In the genomic region with DNA sequence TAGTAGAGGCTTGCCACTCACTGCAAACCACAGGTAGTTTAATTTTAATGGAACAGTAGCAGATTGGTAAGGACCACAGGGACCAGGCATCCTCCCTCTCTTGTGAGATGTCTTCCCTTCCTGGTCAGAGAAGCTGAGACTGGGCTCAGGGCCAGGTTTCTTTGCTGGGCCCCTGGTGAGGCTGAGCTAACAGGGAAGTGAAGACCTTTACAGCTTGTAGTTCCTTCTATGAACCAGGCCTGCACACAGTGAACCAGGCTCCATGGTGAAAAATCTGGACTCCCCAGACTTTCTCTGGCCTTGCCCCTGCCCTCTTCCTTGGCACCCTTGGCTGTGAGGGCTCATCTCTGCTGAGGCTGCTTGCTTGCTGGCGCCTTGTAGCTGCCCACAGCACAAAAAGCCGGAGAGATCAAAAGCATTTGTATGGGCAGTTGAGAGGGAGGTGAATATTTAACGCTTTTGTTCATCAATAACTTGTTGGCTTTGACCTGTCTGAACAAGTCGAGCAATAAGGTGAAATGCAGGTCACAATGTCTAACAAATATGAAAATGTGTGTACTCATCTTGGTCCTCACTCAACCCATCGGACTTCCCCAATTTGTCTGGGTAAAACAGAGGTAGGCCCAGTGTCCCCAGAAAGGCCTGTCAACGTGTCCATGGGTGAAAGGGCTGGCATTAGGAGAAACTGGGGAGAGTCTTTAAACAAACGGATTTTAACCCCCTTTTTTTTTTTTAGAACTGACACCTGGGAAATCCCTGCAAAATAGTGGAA, we compare ENCODE assay signal across 18 mouse cellular contexts. TPM values are rescaled to one million over a fixed set of nuclear protein-coding genes. Genes with fewer than 3 reads are reported as not detected.
DNase-seq lines count a peak whose midpoint lies in the region; ATAC-seq lines count a peak whose summit lies in the region.
"Had no signal": no experiment of that assay in that cellular context is flagged by ENCODE, and none has a peak within 500 bp of the region (broad histone marks: within the 10 kb centered on the region; RNA-seq: fewer than 3 reads in every experiment).

No protein-coding gene starts in this region.

- H3K4me1 ChIP-seq in heart, embryonic 11.5 days (ENCODE audit: control insufficient read depth, insufficient read depth, low read length), result peaks cover 6% of the 10 kb centered on the region; the same call in 1 of the 2 replicates
- H3K4me1 ChIP-seq in hindbrain, embryonic 13.5 days (replicated peaks), result peaks cover 55% of the 10 kb centered on the region
- H3K4me1 ChIP-seq: megakaryocyte, embryonic 14.5 days had no signal

- no peak overlapping the region for H3K4me3 ChIP-seq in heart, embryonic 11.5 days (ENCODE audit: low read depth, low read length)
- peak overlapping the region; percentile 57 for H3K4me3 ChIP-seq in hindbrain, embryonic 13.5 days
- H3K4me3 ChIP-seq: megakaryocyte, embryonic 14.5 days; myocyte had no signal

- H3K9me3 ChIP-seq in heart, embryonic 11.5 days (replicated peaks; ENCODE audit: control insufficient read depth, low read length), result no peaks in the 10 kb centered on the region
- no peaks in the 10 kb centered on the region for H3K9me3 ChIP-seq in hindbrain, embryonic 13.5 days
- H3K9me3 ChIP-seq: heart, embryonic 15.5 days; megakaryocyte, embryonic 14.5 days had no signal

- H3K4me2 ChIP-seq in heart, embryonic 11.5 days, result no peak overlapping the region
- peak overlapping the region; percentile 83 for H3K4me2 ChIP-seq in hindbrain, embryonic 13.5 days
- H3K4me2 ChIP-seq: heart, embryonic 15.5 days had no signal

- H3K27me3 ChIP-seq in heart, embryonic 11.5 days (ENCODE audit: control insufficient read depth, insufficient read depth, low read length), result peaks cover 99% of the 10 kb centered on the region
- H3K27me3 ChIP-seq in hindbrain, embryonic 13.5 days, result peaks cover 99% of the 10 kb centered on the region
- H3K27me3 ChIP-seq: Patski had no signal

- no peaks in the 10 kb centered on the region for H3K36me3 ChIP-seq in heart, embryonic 11.5 days (ENCODE audit: control insufficient read depth, insufficient read depth, low read length)
- H3K36me3 ChIP-seq in hindbrain, embryonic 13.5 days, result no peaks in the 10 kb centered on the region
- H3K36me3 ChIP-seq: heart, embryonic 15.5 days had no signal

- DNase-seq in heart, adult 11 months, result peak; percentile 69
- DNase-seq in 416B (ENCODE audit: low read depth), result peak; percentile 12
- peak; percentile 64 for DNase-seq in kidney, postnatal 14 days
- no peak for DNase-seq in spleen, adult 18-20 months
- no peak for DNase-seq in left cerebral cortex, postnatal 10 days (ENCODE audit: extremely low spot score in 1 of 2, low spot score in 2 of 2)
- DNase-seq in layer of hippocampus, adult 9-10 months (ENCODE audit: low spot score), result no peak
- DNase-seq: cerebellum, adult 11 months; gastrocnemius, postnatal 10 days; thymus, postnatal 36 days had no signal

- WGBS in heart, embryonic 11.5 days (ENCODE audit: insufficient replicate concordance), result 15% methylated on average over 7 of the region's 7 CpGs
- 10% methylated on average over 7 of the region's 7 CpGs for WGBS in hindbrain, embryonic 13.5 days

- ATAC-seq in heart, embryonic 11.5 days (replicated peaks; ENCODE audit: insufficient number of reproducible peaks, low FRiP score, low TSS enrichment), result no peak
- no peak for ATAC-seq in hindbrain, embryonic 13.5 days (ENCODE audit: low FRiP score)
- ATAC-seq: Patski had no signal

- no peak overlapping the region for H3K27ac ChIP-seq in heart, embryonic 11.5 days (ENCODE audit: low read depth, low read length)
- H3K27ac ChIP-seq in hindbrain, embryonic 13.5 days, result peak overlapping the region; percentile 97
- H3K27ac ChIP-seq: heart, embryonic 15.5 days had no signal

- intact Hi-C loops in left cerebral cortex, postnatal 10 days (cut with DNase I), result no loop called here

- no peak overlapping the region for H3K9ac ChIP-seq in heart, embryonic 11.5 days (ENCODE audit: low read depth, low read length)
- peak overlapping the region; percentile 87 for H3K9ac ChIP-seq in hindbrain, embryonic 13.5 days
- H3K9ac ChIP-seq: heart, embryonic 15.5 days had no signal

RNA-seq across cellular contexts. Expression of a gene that starts 2.1 kb away (rescaled TPM):
- 0.10 TPM in 1 of 2 replicates, not detected in the other for polyA plus RNA-seq in heart, embryonic 11.5 days (2014; fragmentation: Nextera tagmentation; extraction: Ambion mirVana)
- 1.3 and 1.5 TPM in 2 replicates for polyA plus RNA-seq in hindbrain, embryonic 13.5 days (2015; fragmentation: Nextera tagmentation; extraction: Ambion mirVana)
- total RNA-seq in left cerebral cortex, postnatal 10 days (2021), result not detected
- total RNA-seq: left cerebral cortex, adult 8-10 months had no signal
- polyA plus RNA-seq: forebrain, embryonic 11.5 days; heart, embryonic 15.5 days; liver, embryonic 16.5 days; myocyte had no signal

RNA-seq across cellular contexts. Expression of a gene that starts 12.7 kb away (rescaled TPM):
- not detected in 2 replicates for polyA plus RNA-seq in heart, embryonic 11.5 days (2014; fragmentation: Nextera tagmentation; extraction: Ambion mirVana)
- 4.1 and 4.2 TPM in 2 replicates for polyA plus RNA-seq in hindbrain, embryonic 13.5 days (2015; fragmentation: Nextera tagmentation; extraction: Ambion mirVana)
- not detected for total RNA-seq in left cerebral cortex, postnatal 10 days (2021)
- total RNA-seq: left cerebral cortex, adult 8-10 months had no signal
- polyA plus RNA-seq: forebrain, embryonic 11.5 days; liver, embryonic 16.5 days; myocyte had no signal

RNA-seq across cellular contexts. Expression of a gene that starts 12.7 kb away (rescaled TPM):
- 2.0 and 3.1 TPM in 2 replicates for polyA plus RNA-seq in heart, embryonic 11.5 days (2014; fragmentation: Nextera tagmentation; extraction: Ambion mirVana)
- polyA plus RNA-seq in hindbrain, embryonic 13.5 days (2015; fragmentation: Nextera tagmentation; extraction: Ambion mirVana), result 76.0 and 82.5 TPM in 2 replicates
- total RNA-seq in left cerebral cortex, postnatal 10 days (2021), result not detected
- total RNA-seq: left cerebral cortex, adult 8-10 months had no signal
- polyA plus RNA-seq: myocyte had no signal

RNA-seq across cellular contexts. Expression of a gene that starts 20.0 kb away (rescaled TPM):
- 0.27 and 0.30 TPM in 2 replicates for polyA plus RNA-seq in heart, embryonic 11.5 days (2014; fragmentation: Nextera tagmentation; extraction: Ambion mirVana)
- polyA plus RNA-seq in hindbrain, embryonic 13.5 days (2015; fragmentation: Nextera tagmentation; extraction: Ambion mirVana), result 0.79 and 1.5 TPM in 2 replicates
- total RNA-seq in left cerebral cortex, postnatal 10 days (2021), result not detected
- total RNA-seq: left cerebral cortex, adult 8-10 months had no signal
- polyA plus RNA-seq: forebrain, embryonic 11.5 days; myocyte had no signal

RNA-seq across cellular contexts. Expression of a gene that starts 26.9 kb away (rescaled TPM):
- 0.13 TPM in 1 of 2 replicates, not detected in the other for polyA plus RNA-seq in heart, embryonic 11.5 days (2014; fragmentation: Nextera tagmentation; extraction: Ambion mirVana)
- not detected in 2 replicates for polyA plus RNA-seq in hindbrain, embryonic 13.5 days (2015; fragmentation: Nextera tagmentation; extraction: Ambion mirVana)
- not detected for total RNA-seq in left cerebral cortex, postnatal 10 days (2021)
- total RNA-seq: left cerebral cortex, adult 8-10 months had no signal
- polyA plus RNA-seq: forebrain, embryonic 11.5 days; liver, embryonic 16.5 days; myocyte had no signal

Comparison
In these comparisons a context has a peak if more than half of its experiments do, and no peak if none do; other contexts are left out.
1. DNase-seq: peak in heart, adult 11 months (single experiment), 416B (single experiment) and kidney, postnatal 14 days (single experiment); none in spleen, adult 18-20 months (0 of 2), left cerebral cortex, postnatal 10 days (0 of 2) and layer of hippocampus, adult 9-10 months (single experiment).
2. RNA of a gene that starts 12.7 kb away (polyA plus RNA-seq): 76.0 to 82.5 TPM in hindbrain, embryonic 13.5 days; 2.0 to 3.1 TPM in heart, embryonic 11.5 days; every median in the first group is over 10 times any median in the second.